Mouse (Mus musculus): Measurements from ENCODE around the gene Slc9a6. TPM values are rescaled to one million over a fixed set of nuclear protein-coding genes. Genes with fewer than 3 reads are reported as not detected.

Gene Slc9a6
- polyA plus RNA-seq (2012; rRNA removed; ENCODE audit: low replicate concordance), result 8.8 and 9.3 TPM in 2 replicates

DNA sequence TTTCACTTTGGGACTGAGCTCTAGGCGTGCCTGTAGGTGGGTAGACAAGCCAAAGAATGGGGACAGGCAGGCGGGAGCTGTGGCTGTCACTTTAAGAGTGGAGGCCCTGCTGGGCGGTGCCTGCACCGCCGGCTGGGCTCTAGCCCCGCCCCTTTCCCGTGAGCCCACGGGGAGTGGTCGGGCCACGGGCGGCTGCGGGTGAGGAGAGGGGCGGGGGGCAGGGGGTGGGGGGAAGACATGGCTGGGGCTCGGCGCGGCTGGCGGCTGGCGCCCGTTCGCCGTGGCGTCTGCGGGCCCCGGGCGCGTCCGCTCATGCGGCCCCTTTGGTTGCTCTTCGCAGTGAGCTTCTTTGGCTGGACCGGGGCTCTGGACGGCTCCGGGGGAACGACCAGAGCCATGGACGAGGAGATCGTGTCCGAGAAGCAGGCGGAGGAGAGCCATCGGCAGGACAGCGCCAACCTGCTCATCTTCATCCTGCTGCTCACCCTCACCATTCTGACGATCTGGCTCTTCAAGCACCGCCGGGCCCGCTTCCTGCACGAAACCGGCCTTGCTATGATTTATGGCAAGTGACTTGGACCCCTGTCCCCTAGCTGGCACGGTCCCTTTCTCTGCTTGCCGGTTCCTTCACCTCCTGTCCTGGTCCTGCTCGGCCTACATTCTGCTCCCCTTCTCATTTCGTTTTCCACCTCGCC is at the start of gene Slc9a6:
Gene Slc9a6 (plus strand): TSS at position 135 of the 695 bp plus-strand sequence.

DNA sequence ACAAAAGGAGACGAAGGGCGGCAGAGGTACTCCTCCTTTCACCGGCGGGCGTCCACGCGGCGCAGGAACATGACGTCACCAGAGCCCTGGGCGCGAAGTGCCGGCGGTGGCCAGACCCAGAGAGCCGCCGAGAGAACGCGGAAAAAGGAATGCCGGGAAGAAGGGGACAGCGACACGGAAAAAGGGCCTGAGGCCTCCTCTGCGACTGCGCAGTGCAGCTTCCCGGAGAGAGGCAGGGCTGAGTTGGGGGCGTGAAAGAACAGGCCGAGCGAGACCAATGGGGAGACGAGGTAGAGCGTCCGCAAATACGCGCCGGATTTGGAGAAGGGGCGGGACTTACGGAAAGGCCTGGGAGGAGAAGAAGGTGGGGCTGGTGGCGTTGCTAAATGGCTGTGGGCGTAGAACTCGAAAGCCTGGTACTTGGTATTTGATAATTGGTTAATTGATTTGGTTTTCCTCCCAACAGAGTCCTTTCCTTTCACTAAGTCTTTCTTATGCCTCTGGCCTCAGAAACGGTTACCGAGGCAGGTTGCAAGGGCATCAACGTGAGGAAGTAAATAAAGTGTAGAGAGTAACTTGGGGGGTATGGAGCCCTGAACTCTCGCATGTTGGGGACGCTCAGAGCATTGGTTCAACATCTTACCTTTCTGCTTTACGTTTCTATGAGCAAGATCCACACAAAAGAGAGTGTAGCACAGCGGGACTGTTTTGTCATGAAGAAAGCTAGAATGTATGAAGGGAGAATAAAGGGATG is 11.5 kb upstream of the Slc9a6 start, which contains the start of gene Mmgt1:
Gene Mmgt1 (minus strand): TSS at position 183 of the 754 bp plus-strand sequence.

Other genes with a start within 250 kb of the Slc9a6 start
- 0.06 and 1.1 TPM in 2 replicates for gene Smim10l2a, start 235.2 kb upstream of the Slc9a6 start, polyA plus RNA-seq (2012; rRNA removed; ENCODE audit: low replicate concordance)
- not detected in 2 replicates for gene Gm2174, start 161.8 kb upstream of the Slc9a6 start, polyA plus RNA-seq (2012; rRNA removed; ENCODE audit: low replicate concordance)
- 0.68 and 2.9 TPM in 2 replicates for gene Ints6l, start 154.9 kb upstream of the Slc9a6 start, polyA plus RNA-seq (2012; rRNA removed; ENCODE audit: low replicate concordance)
- not detected in 2 replicates for gene Gm10477, start 85.0 kb upstream of the Slc9a6 start, polyA plus RNA-seq (2012; rRNA removed; ENCODE audit: low replicate concordance)
- not detected in 2 replicates for gene Gm648, start 60.2 kb upstream of the Slc9a6 start, polyA plus RNA-seq (2012; rRNA removed; ENCODE audit: low replicate concordance)
- 1.1 and 1.5 TPM in 2 replicates for gene Mmgt1, start 11.7 kb upstream of the Slc9a6 start, polyA plus RNA-seq (2012; rRNA removed; ENCODE audit: low replicate concordance)
- gene Fhl1, start 122.0 kb downstream of the Slc9a6 start, polyA plus RNA-seq (2012; rRNA removed; ENCODE audit: low replicate concordance), result 25.6 and 71.5 TPM in 2 replicates
- not detected in 2 replicates for gene Map7d3, start 212.6 kb downstream of the Slc9a6 start, polyA plus RNA-seq (2012; rRNA removed; ENCODE audit: low replicate concordance)

Measured in duodenum, adult 2 months (tissue).